Mouse (Mus musculus) cerebellum, postnatal 25 days (tissue): ENCODE data around the gene Cmtm1.
"Not testable (repeated sequence)": the region's sequence is repeated elsewhere in the genome, so short reads cannot be mapped to it uniquely, and the experiment has no call there.

Experiments
- DNase-seq, 2 experiments: peaks; one replicate each; pipeline ENCODE4 v3.0.0; 2021; ENCODE audit warnings: mixed read lengths in 2 of 2

Cmtm1 gene

GRCm38 (mm10) chr8:104309441-104310155 lies at the start of gene Cmtm1, which contains the start of gene Gm45711:
Gene Cmtm1 (minus strand): TSS chr8:104310145.
Gene Gm45711 (minus strand): TSS chr8:104310081.
- DNase-seq = peak; percentile 50 to 54

GRCm38 (mm10) chr8:104358637-104359036 lies 48.7 kb upstream of the Cmtm1 start:
- DNase-seq = no peak

GRCm38 (mm10) chr8:104354504-104354903 lies 44.6 kb upstream of the Cmtm1 start:
- no peak for DNase-seq

- DNase-seq = no peak
Measured at GRCm38 (mm10) chr8:104353186-104353585, 43.2 kb upstream of the Cmtm1 start.

GRCm38 (mm10) chr8:104350047-104350446 lies 40.1 kb upstream of the Cmtm1 start:
- DNase-seq = no peak

GRCm38 (mm10) chr8:104348971-104349370 lies 39.0 kb upstream of the Cmtm1 start:
- DNase-seq = no peak

GRCm38 (mm10) chr8:104346706-104347105 lies 36.8 kb upstream of the Cmtm1 start:
- no peak for DNase-seq

GRCm38 (mm10) chr8:104344622-104345021 lies 34.7 kb upstream of the Cmtm1 start:
- DNase-seq = no peak

GRCm38 (mm10) chr8:104343957-104344356 lies 34.0 kb upstream of the Cmtm1 start:
- peak; percentile 95 to 96 for DNase-seq

- DNase-seq = no peak
Measured at GRCm38 (mm10) chr8:104342426-104342825, 32.5 kb upstream of the Cmtm1 start.

- no peak for DNase-seq
Measured at GRCm38 (mm10) chr8:104341678-104342077, 31.7 kb upstream of the Cmtm1 start.

GRCm38 (mm10) chr8:104341106-104341561 lies 31.2 kb upstream of the Cmtm1 start:
- DNase-seq = peak in 1 of 2 experiments; percentile 33

- DNase-seq = peak; percentile 56 to 75
Measured at GRCm38 (mm10) chr8:104340233-104341105, 30.5 kb upstream of the Cmtm1 start.

- no peak for DNase-seq
Measured at GRCm38 (mm10) chr8:104339983-104340232, 30.0 kb upstream of the Cmtm1 start.

GRCm38 (mm10) chr8:104339229-104339982 lies 29.5 kb upstream of the Cmtm1 start, which contains the start of gene Cmtm3:
Gene Cmtm3 (plus strand): TSS chr8:104339410.
- DNase-seq = peak in 1 of 2 experiments; percentile 21

GRCm38 (mm10) chr8:104337890-104338289 lies 27.9 kb upstream of the Cmtm1 start:
- no peak for DNase-seq

GRCm38 (mm10) chr8:104336806-104337205 lies 26.9 kb upstream of the Cmtm1 start:
- DNase-seq = no peak

GRCm38 (mm10) chr8:104334196-104334595 lies 24.3 kb upstream of the Cmtm1 start:
- no peak for DNase-seq

GRCm38 (mm10) chr8:104333786-104334185 lies 23.8 kb upstream of the Cmtm1 start:
- DNase-seq = no peak

GRCm38 (mm10) chr8:104332665-104333631 lies 23.0 kb upstream of the Cmtm1 start:
- no peak for DNase-seq

- DNase-seq = not testable (repeated sequence)
Measured at GRCm38 (mm10) chr8:104321930-104322329, 12.0 kb upstream of the Cmtm1 start, which contains the start of gene Cmtm2b. Gene Cmtm2b (plus strand): TSS chr8:104322230.

GRCm38 (mm10) chr8:104321267-104321666 lies 11.3 kb upstream of the Cmtm1 start, which contains the start of gene Gm11020:
Gene Gm11020 (plus strand): TSS chr8:104321567.
- DNase-seq = not testable (repeated sequence)
